Mouse (Mus musculus) CD4-positive, CD25-positive, alpha-beta regulatory T cell, adult 2 months (primary cell): ENCODE results near the gene Rap1b.

ENCODE experiments used
- DNase-seq: peaks from one replicate; pipeline ENCODE4 v3.0.0-alpha.2; 2012; ENCODE audit warnings: low read depth, low spot score

Gene Rap1b

GRCm38 (mm10) chr10:117845597-117846259 lies at the start of gene Rap1b:
Gene Rap1b (minus strand): TSS chr10:117846035.
- peak; percentile 97 for DNase-seq

- no peak for DNase-seq
Observed at GRCm38 (mm10) chr10:117895186-117895585, 49.4 kb upstream of the Rap1b start.

DNA sequence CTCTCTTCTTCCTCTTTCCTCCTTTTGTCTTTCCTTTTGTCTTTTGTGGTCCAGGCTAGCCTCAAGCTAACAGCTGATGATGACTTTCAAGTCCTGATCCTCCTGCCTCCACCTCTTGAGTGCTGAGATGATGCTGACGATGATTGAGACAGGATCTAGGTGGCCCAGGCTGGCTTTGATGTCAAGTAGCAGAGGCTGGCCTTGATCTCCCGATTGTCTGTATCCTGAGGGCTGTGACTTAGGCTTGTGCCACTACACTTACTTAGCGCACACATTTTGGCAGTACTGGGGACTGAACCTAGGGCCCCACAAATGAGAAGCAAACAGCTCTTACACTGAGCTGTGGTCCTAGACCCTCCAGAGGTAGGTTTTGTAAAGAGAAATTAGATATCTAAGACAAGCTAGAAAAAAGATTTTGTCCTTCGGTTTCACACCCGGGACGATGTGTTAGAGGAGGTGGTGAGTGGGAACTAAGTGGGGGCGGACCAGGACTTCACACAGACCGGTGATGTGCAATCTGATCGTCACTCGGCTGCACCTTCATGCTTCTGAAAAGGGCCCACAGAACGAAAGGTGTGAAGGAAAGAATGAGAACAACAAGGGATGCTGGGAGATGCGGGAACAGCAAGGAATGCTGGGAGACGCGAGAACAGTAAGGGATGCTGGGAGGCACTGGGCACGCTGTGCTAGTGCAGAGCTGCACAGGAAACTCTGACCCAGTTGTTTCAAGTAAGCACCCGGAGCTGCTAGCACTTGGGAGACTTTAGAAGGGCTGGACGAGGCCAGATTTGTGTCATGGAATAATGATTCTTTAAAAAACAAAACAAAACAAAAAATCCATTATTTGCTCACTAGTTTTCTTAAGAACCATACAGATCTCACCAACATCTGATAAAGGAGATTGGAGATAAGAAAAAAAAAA lies 48.5 kb upstream of the Rap1b start:
- DNase-seq, result peak; percentile 60

DNA sequence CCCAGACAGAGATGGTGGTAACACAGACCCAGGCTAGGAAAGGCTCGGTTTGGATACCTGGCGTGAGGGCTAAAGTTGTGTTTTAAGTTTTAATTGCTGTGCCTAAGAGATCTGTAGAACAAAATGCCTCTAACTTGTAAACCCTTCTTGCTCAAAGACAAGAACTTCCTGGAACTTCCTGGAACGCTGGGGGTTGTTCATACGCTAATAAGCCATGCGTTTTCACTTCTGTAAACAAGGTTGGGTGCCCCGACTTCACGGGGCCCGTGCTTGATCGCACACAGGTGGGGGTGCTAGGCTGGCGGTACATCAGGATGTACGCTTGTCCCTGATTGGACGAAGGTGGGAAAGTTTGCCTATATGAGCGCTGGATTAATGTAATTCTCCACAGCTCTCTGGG lies 47.3 kb upstream of the Rap1b start:
- DNase-seq, result peak; percentile 48

GRCm38 (mm10) chr10:117891327-117891726 lies 45.5 kb upstream of the Rap1b start:
- DNase-seq, result no peak

GRCm38 (mm10) chr10:117888822-117889221 lies 43.0 kb upstream of the Rap1b start:
- DNase-seq, result peak; percentile 26

DNA sequence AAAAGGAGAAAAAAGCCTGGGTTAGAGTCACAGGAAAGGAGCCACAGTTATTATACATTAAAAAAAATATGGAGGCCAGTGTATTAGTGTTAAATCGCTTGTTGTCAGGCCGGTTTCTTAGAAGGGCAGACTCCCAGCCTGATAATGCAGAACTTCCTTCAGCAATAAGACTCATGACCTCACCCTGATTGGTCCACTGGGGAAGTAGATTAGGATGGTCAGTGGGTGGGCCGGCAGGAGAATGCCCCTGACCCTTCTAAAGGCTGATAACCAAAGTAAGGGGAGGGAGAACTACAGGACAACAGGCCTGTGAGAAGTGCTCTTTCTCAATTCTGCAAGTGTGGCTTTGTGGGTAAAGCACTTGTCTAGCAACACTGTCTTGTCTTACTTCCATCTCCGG lies 39.5 kb upstream of the Rap1b start:
- no peak for DNase-seq

DNA sequence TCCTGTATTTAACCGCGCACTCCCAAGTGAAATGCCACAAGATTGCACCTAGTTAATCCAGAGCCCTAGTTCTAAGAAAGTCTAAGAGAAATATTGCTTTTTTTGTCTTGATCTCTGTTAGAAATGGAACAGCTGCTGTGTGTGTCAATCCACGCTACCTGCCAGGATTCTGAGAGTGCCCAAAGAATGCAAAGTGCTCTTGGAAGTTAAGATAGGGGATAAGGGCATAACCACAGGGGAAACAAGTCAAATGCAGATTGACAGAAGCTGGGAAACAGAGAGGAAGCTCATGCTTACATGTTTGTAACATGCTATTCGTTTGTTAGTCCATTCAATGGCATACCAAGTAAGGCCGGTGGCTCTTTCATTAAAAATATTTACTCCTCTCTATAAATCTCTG lies 38.9 kb upstream of the Rap1b start:
- no peak for DNase-seq

- DNase-seq, result no peak
Observed at GRCm38 (mm10) chr10:117883438-117883837, 37.6 kb upstream of the Rap1b start.

GRCm38 (mm10) chr10:117878628-117879027 lies 32.8 kb upstream of the Rap1b start:
- DNase-seq, result no peak

GRCm38 (mm10) chr10:117876801-117877200 lies 31.0 kb upstream of the Rap1b start:
- no peak for DNase-seq

- no peak for DNase-seq
Observed at GRCm38 (mm10) chr10:117876400-117876799, 30.6 kb upstream of the Rap1b start.

DNA sequence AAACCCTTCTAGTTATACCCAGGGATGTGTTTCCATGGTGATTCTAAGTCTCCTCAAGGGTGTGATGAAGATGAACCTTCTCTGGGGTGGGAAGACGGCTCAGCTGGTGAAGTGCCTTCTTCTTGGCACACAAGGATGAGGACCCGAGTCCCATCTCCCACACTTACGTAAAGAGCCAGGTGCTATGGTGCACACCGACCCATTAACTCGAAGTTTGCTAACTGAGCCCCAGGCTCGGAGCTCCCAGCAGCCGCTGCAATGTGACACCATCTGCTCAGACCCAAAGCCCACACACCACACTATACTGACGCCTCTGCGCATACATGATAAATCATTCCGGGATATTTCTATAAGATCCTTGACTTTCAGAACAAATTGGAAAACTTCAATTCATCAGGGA lies 29.1 kb upstream of the Rap1b start:
- no peak for DNase-seq

DNA sequence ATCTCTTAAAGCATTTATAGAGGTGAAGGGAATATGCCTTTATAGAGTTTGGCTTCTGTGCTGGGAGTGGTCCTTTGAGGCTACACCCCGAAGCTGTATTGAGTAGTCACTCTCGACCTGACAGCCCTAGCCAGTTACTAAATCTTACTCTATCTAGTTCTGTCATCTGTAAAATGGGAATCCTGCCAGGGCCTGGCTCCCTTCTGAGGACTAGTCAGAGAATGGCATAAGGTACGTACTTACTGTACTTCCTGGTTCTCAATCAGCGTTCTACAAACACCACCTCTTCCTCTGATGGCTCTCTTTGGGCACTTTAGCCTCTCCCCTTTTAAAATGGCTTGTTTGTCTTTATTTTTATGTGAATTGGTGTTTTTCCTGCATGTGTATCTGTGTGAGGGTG lies 28.1 kb upstream of the Rap1b start:
- peak; percentile 47 for DNase-seq

DNA sequence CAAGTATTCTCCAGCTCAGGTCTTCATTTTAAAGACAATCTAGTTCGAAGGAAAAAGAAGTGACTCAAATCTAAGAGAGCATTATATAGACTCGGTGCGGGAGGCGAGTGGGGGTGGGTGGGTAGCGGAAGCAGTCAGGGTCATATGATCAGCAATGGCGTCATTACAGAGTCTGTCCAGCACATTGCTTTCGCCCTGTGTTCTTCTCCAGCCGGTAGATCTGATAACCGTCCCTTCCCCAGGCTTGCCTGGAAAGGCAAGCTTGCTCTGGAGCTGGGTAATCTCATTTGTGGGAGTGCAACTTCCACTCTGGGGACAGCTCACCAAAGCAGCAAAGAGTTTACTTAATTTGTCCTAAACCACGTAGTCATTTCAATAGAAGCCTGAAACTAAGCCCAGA lies 26.6 kb upstream of the Rap1b start:
- no peak for DNase-seq

DNA sequence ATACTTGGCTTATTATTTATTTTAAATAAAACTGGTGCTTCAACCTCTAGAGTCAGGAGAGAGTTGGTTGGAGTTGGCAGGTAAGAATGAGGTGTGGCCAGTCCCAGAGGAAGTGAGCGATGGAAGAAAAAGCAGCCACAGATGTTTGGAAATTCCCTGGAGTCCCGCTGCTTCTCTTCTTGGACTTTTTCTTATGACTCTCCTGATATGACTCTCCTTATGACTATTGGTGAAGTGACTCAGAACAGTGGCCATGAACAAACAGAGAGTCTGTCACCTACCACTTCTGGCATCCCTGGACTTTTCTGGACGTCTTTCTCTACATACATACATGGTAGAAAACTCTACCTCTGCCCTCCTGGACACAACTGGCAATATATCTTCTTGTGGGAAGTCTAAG lies 21.5 kb upstream of the Rap1b start:
- DNase-seq, result no peak

DNA sequence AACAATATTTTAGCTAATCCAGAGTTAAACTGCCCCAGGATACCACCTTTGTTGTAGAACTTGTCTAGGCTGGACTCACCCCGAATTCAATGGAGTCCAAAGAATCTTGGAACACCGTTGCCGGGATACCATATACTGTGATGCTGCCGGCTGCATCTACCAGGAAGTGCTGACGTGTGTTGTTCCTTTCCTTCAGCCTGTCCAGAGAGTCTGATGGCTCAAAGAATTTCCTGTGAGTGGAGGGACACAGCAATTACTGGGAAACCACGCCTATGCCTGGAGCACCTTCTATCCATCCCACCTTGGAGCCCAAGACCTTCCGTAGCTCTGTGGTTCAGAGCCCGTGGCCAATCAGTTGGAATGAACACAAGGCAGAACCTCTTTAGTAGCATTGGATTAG lies 20.8 kb upstream of the Rap1b start:
- DNase-seq, result no peak

- peak; percentile 77 for DNase-seq
Observed at GRCm38 (mm10) chr10:117864695-117865094, 18.9 kb upstream of the Rap1b start.

- DNase-seq, result peak; percentile 54
Observed at GRCm38 (mm10) chr10:117864251-117864650, 18.4 kb upstream of the Rap1b start.

- peak; percentile 13 for DNase-seq
Observed at GRCm38 (mm10) chr10:117862014-117862580, 16.3 kb upstream of the Rap1b start.

GRCm38 (mm10) chr10:117860958-117861357 lies 15.1 kb upstream of the Rap1b start:
- peak; percentile 81 for DNase-seq

DNA sequence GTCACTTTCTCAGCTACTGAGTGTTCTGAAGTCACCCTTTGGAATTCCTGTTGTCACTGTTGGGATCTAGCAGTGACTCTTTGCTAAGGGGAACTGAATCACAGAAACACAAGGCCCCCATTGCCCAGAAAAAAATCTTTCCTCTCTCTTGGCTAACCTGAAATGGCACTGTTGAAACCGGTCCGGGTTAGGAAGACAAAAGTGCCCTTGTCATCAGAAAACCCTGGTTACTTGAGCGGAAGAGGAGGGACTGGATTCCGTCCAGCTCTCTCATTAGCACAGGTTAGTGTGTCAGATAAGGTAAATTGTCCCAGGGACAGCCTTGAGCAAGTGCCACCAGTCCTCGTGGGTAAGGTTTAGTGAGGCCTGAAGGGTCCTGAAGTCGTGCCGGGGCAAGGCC lies 14.5 kb upstream of the Rap1b start:
- DNase-seq, result peak; percentile 27

GRCm38 (mm10) chr10:117859800-117860199 lies 14.0 kb upstream of the Rap1b start:
- DNase-seq, result peak; percentile 39
